Mouse (Mus musculus): Measurements from ENCODE around the gene Art4.

Art4 gene

GRCm38 (mm10) chr6:136866150-136866549 is 8.6 kb upstream of the Art4 start:
- no peak for DNase-seq (ENCODE audit: low spot score in 2 of 2)

- DNase-seq (ENCODE audit: low spot score in 2 of 2), result no peak
Observed at GRCm38 (mm10) chr6:136865360-136865759, 7.8 kb upstream of the Art4 start.

GRCm38 (mm10) chr6:136861020-136861419 is 3.5 kb upstream of the Art4 start:
- DNase-seq (ENCODE audit: low spot score in 2 of 2), result peak; percentile 13 to 14

- DNase-seq (ENCODE audit: low spot score in 2 of 2), result no peak
Observed at GRCm38 (mm10) chr6:136858420-136858819, 887 bp upstream of the Art4 start.

GRCm38 (mm10) chr6:136857873-136858260 is 334 bp upstream of the Art4 start:
- no peak for DNase-seq (ENCODE audit: low spot score in 2 of 2)

GRCm38 (mm10) chr6:136856071-136856636 is 1.4 kb downstream of the Art4 start:
- DNase-seq (ENCODE audit: low spot score in 2 of 2), result peak in 1 of 2 experiments; percentile 25

GRCm38 (mm10) chr6:136855183-136855582 is 2.4 kb downstream of the Art4 start:
- DNase-seq (ENCODE audit: low spot score in 2 of 2), result no peak

GRCm38 (mm10) chr6:136854361-136854781 is 3.2 kb downstream of the Art4 start:
- peak in 1 of 2 experiments; percentile 24 for DNase-seq (ENCODE audit: low spot score in 2 of 2)

GRCm38 (mm10) chr6:136852762-136853161 is 4.8 kb downstream of the Art4 start:
- DNase-seq (ENCODE audit: low spot score in 2 of 2), result no peak

GRCm38 (mm10) chr6:136852348-136852747 is 5.2 kb downstream of the Art4 start:
- DNase-seq (ENCODE audit: low spot score in 2 of 2), result no peak

- no peak for DNase-seq (ENCODE audit: low spot score in 2 of 2)
Observed at GRCm38 (mm10) chr6:136850267-136850666, 7.3 kb downstream of the Art4 start.

GRCm38 (mm10) chr6:136848971-136849370 is 8.6 kb downstream of the Art4 start:
- DNase-seq (ENCODE audit: low spot score in 2 of 2), result no peak

- DNase-seq (ENCODE audit: low spot score in 2 of 2), result no peak
Observed at GRCm38 (mm10) chr6:136848399-136848798, 9.1 kb downstream of the Art4 start.

GRCm38 (mm10) chr6:136847790-136848189 is 9.7 kb downstream of the Art4 start:
- peak; percentile 54 to 61 for DNase-seq (ENCODE audit: low spot score in 2 of 2)

GRCm38 (mm10) chr6:136847267-136847666 is 10.3 kb downstream of the Art4 start:
- DNase-seq (ENCODE audit: low spot score in 2 of 2), result no peak

GRCm38 (mm10) chr6:136845706-136846480 is 11.6 kb downstream of the Art4 start:
- DNase-seq (ENCODE audit: low spot score in 2 of 2), result no peak

- no peak for DNase-seq (ENCODE audit: low spot score in 2 of 2)
Observed at GRCm38 (mm10) chr6:136844903-136845302, 12.6 kb downstream of the Art4 start.

GRCm38 (mm10) chr6:136837323-136837722 is 20.2 kb downstream of the Art4 start:
- DNase-seq (ENCODE audit: low spot score in 2 of 2), result no peak

GRCm38 (mm10) chr6:136835352-136835751 is 22.2 kb downstream of the Art4 start, which contains the start of gene Smco3:
Gene Smco3 (minus strand): TSS chr6:136835452.
- DNase-seq (ENCODE audit: low spot score in 2 of 2), result no peak

- peak in 1 of 2 experiments; percentile 17 for DNase-seq (ENCODE audit: low spot score in 2 of 2)
Observed at GRCm38 (mm10) chr6:136831712-136832111, 25.8 kb downstream of the Art4 start.

- DNase-seq (ENCODE audit: low spot score in 2 of 2), result no peak
Observed at GRCm38 (mm10) chr6:136828681-136829080, 28.9 kb downstream of the Art4 start.

GRCm38 (mm10) chr6:136827881-136828561 is 29.5 kb downstream of the Art4 start, which contains the start of gene Wbp11:
Gene Wbp11 (minus strand): TSS chr6:136828233.
- DNase-seq (ENCODE audit: low spot score in 2 of 2), result peak; percentile 96

GRCm38 (mm10) chr6:136827516-136827880 is 30.0 kb downstream of the Art4 start, which contains the start of gene BC049715:
Gene BC049715 (plus strand): TSS chr6:136827626.
- DNase-seq (ENCODE audit: low spot score in 2 of 2), result no peak
